Mouse (Mus musculus) layer of hippocampus, adult 9-11 months (tissue): ENCODE measurements at regions not wholly inside any gene's neighbourhood (a gene's known extent, or its start where the extent isn't known, plus 50 kb on each side); places are given as distances from the start of the nearest gene placed in this dataset.

Experiments used
- DNase-seq: peaks from one replicate; pipeline ENCODE4 v3.0.0; 2022

DNA sequence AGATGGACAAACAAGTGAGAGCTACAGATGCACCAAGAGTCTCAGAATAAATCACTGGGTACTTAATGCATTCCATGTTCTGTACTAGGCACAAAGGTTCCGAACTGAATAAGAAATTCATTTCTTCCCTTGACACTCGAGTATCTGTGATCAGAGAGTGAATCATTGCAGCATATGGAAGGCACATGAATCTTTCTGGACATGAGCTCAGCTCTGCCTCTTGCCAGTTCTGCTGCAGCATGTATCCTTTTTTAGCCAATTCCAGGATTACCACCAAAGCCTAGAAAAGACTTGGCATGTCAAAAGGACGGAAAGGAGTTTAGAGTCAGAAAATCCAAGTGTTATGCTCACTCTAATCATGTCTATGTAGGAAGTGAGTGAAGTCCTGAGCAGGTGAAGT lies 567.0 kb downstream of the Fam181b start:
- DNase-seq: no peak

GRCm38 (mm10) chr7:93665805-93666204 lies 586.1 kb downstream of the Fam181b start:
- DNase-seq: no peak

GRCm38 (mm10) chr7:93671827-93672226 lies 592.2 kb downstream of the Fam181b start:
- peak; percentile 17 for DNase-seq

DNA sequence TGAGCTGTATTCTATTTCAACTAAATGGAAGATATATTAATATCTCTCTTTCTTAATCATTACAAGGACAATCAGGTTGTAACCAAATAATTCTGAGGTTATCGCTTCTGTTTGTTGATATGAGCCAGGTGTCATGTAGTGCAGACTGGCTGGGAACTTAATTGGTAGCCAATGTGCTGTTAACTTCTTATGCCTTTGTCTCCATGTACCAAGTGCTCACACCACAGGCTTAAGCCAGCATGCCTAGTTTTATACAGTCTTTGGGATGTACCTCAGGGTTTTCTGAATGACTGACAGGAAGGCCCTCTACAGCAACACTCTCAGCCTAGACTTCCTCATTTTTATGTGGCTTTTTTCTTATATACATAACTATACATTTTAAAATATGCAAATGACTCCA lies 592.8 kb downstream of the Fam181b start:
- no peak for DNase-seq
